ENCODE assay signal across 9 mouse cellular contexts in the genomic region with DNA sequence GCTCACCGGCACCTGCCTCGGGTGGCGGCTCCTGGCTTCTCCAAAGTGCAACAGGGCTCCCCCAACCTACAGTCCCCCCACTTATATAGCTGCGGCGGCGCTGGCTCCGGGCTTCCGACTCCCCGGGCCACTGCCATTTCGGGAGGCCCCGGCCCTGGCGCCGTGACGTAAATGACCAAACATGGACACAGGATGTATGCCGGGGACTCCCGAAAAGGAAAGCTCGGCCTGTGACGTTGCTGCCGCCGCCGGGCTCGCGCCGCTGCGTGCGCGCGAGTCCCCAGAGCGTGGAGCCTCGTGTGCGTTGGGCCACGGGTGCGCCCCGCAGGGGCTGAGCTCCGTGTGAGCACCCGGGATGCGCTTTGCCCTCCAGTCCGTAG. TPM values are rescaled to one million over a fixed set of nuclear protein-coding genes. Genes with fewer than 3 reads are reported as not detected.
A peak's percentile ranks its signal among the peaks of the same experiment; 100 is the strongest.
DNase-seq lines count a peak whose midpoint lies in the region; ATAC-seq lines count a peak whose summit lies in the region.
"Had no signal": no experiment of that assay in that cellular context is flagged by ENCODE, and none has a peak within 500 bp of the region (broad histone marks: within the 10 kb centered on the region; RNA-seq: fewer than 3 reads in every experiment).

TSS of gene Egr4 (minus strand) at position 59 of the 380 bp plus-strand sequence.

- peak within 1 kb of the TSS; percentile 54 for H3K4me3 ChIP-seq in heart, embryonic 16.5 days (ENCODE audit: low read length)
- peak within 1 kb of the TSS; percentile 84 for H3K4me3 ChIP-seq in megakaryocyte, embryonic 14.5 days (replicated peaks)
- H3K4me3 ChIP-seq: erythroblast, embryonic 14.5 days had no signal

- no peak within 1 kb of the TSS for H3K9ac ChIP-seq in heart, embryonic 16.5 days (ENCODE audit: low read length)

- H3K27ac ChIP-seq in heart, embryonic 16.5 days (ENCODE audit: low read length): no peak within 1 kb of the TSS

- peaks cover 12% of the 10 kb centered on the region for H3K4me1 ChIP-seq in heart, embryonic 16.5 days (ENCODE audit: control insufficient read depth, insufficient read depth, low read length)
- H3K4me1 ChIP-seq in megakaryocyte, embryonic 14.5 days: peaks cover 31% of the 10 kb centered on the region

- peaks cover 81% of the 10 kb centered on the region for H3K27me3 ChIP-seq in heart, embryonic 16.5 days (ENCODE audit: control insufficient read depth, insufficient read depth, low read length)
- H3K27me3 ChIP-seq in megakaryocyte, embryonic 14.5 days (replicated peaks): peaks cover 99% of the 10 kb centered on the region

- H3K36me3 ChIP-seq in heart, embryonic 16.5 days (ENCODE audit: control insufficient read depth, insufficient read depth): no peaks in the 10 kb centered on the region
- no peaks in the 10 kb centered on the region for H3K36me3 ChIP-seq in megakaryocyte, embryonic 14.5 days (replicated peaks; ENCODE audit: low read length)

- H3K4me2 ChIP-seq in heart, embryonic 16.5 days (ENCODE audit: low read depth, low read length): peak within 1 kb of the TSS; percentile 80

- no peaks in the 10 kb centered on the region for H3K9me3 ChIP-seq in heart, embryonic 16.5 days (replicated peaks; ENCODE audit: control insufficient read depth, low read length)
- peaks cover 5% of the 10 kb centered on the region; the same call in 1 of the 2 replicates for H3K9me3 ChIP-seq in megakaryocyte, embryonic 14.5 days

- ATAC-seq in common myeloid progenitor, adult 5-6 weeks (replicated peaks; ENCODE audit: low read depth, poor library complexity, severe bottlenecking): peak; percentile 37; the same call in 1 of the 2 replicates
- ATAC-seq in heart, embryonic 16.5 days (replicated peaks; ENCODE audit: extremely low read depth, insufficient read depth, low FRiP score): 0 out of 2 replicates have a peak, but pooled peaks have one; percentile 29

- 2% methylated on average over 38 of the region's 38 CpGs for WGBS in heart, embryonic 16.5 days

- DNase-seq in CD4-positive helper T cell, adult 2 months (ENCODE audit: low read depth, low spot score): peak; percentile 83
- DNase-seq in Muller cell, postnatal 12 days (ENCODE audit: inconsistent ontology term): peak; percentile 83
- DNase-seq in left cerebral cortex, adult 11 months (ENCODE audit: low spot score): peak; percentile 89
- DNase-seq in right cerebral cortex, postnatal 36 days (ENCODE audit: low spot score in 2 of 2): peak; percentile 90 to 96
- no peak for DNase-seq in urinary bladder, postnatal 25 days (ENCODE audit: low spot score)

RNA-seq across cellular contexts. Expression of gene Egr4, which starts in this region (rescaled TPM):
- 0.64 TPM in 1 of 2 replicates, not detected in the other for total RNA-seq in common myeloid progenitor, adult 5-6 weeks (2017)
- polyA plus RNA-seq in heart, embryonic 16.5 days (2015; fragmentation: Nextera tagmentation; extraction: Ambion mirVana): not detected in 2 replicates
- polyA plus RNA-seq in megakaryocyte, embryonic 14.5 days (2012; ENCODE audit: insufficient read depth, low replicate concordance): 0.12 TPM in 1 of 2 replicates, not detected in the other
- polyA plus RNA-seq: erythroblast, embryonic 14.5 days had no signal

Comparison
In these comparisons a context has a peak if more than half of its experiments do, and no peak if none do; other contexts are left out.
1. Peak in ATAC-seq in common myeloid progenitor, adult 5-6 weeks; RNA of the gene not detected or under 1 TPM.
2. Peak in ATAC-seq, H3K4me3 ChIP-seq and H3K4me2 ChIP-seq in heart, embryonic 16.5 days; RNA of the gene not detected or under 1 TPM.